Mouse (Mus musculus) embryonic facial prominence, embryonic 10.5 days (tissue): ENCODE measurements around the gene Cdc37. TPM values are rescaled to one million over a fixed set of nuclear protein-coding genes. Genes with fewer than 3 reads are reported as not detected.

Experiments used
- DNase-seq: peaks from one replicate; pipeline ENCODE4 v3.0.0-alpha.2; 2017; ENCODE audit warnings: low spot score
- H3K27ac ChIP-seq: fragments of 300-500 bp; sonication (generic); replicated peaks from 2 replicates; pipeline ENCODE4 v1.5.1; 2016; ENCODE audit warnings: mild to moderate bottlenecking
- H3K27me3 ChIP-seq: fragments of 300-500 bp; sonication (generic); replicated peaks from 2 replicates; pipeline ENCODE4 v1.6.1; 2016; ENCODE audit warnings: low read depth, mild to moderate bottlenecking; ENCODE audit not compliant: poor library complexity, severe bottlenecking
- H3K36me3 ChIP-seq: fragments of 300-500 bp; sonication (generic); replicated peaks from 2 replicates; pipeline ENCODE4 v1.6.1; 2016; ENCODE audit warnings: mild to moderate bottlenecking, moderate library complexity
- H3K4me1 ChIP-seq: fragments of 300-500 bp; sonication (generic); 2 replicates; pipeline ENCODE4 v1.6.1; 2016
- H3K4me3 ChIP-seq: fragments of 300-500 bp; sonication (generic); 2 replicates; pipeline ENCODE4 v1.5.1; 2016; ENCODE audit warnings: mild to moderate bottlenecking, moderate library complexity
- H3K9me3 ChIP-seq: fragments of 300-500 bp; sonication (generic); 2 replicates; pipeline ENCODE4 v1.6.1; 2016; ENCODE audit warnings: mild to moderate bottlenecking
- WGBS: fragments of 180-500 bp; shearing (Covaris S2); methylation state at CpG from one replicate; pipeline ENCODE4 v1.1.7; 2016; 5-methylcytosine and 5-hydroxymethylcytosine counted together
- polyA plus RNA-seq: library from polyadenylated mRNA; unstranded; fragments of >200 nt; fragmentation: Nextera tagmentation; extraction: Ambion mirVana; gene quantifications from 2 replicates; pipeline ENCODE4 v1.2.1, GENCODE M21; 2016

Cdc37 gene
- polyA plus RNA-seq, 1 experiment from 2014 or later: 418 TPM

GRCm38 (mm10) chr9:21165041-21165951, 15.5 kb upstream of the Cdc37 start, which contains the start of gene Pde4a:
Pde4a (plus strand) TSS chr9:21165714.
- peaks cover 70% of the 10 kb centered on the region for H3K4me1 ChIP-seq
- no peaks in the 10 kb centered on the region for H3K36me3 ChIP-seq
- peaks cover 74% of the 10 kb centered on the region for H3K27me3 ChIP-seq
- WGBS: under 1% methylated on average over 86 of the region's 86 CpGs
- DNase-seq: peak; percentile 64
- H3K27ac ChIP-seq: peak within 1 kb of the TSS; percentile 78
- H3K4me3 ChIP-seq: peak within 1 kb of the TSS; percentile 66
- no peaks in the 10 kb centered on the region for H3K9me3 ChIP-seq

- H3K4me3 ChIP-seq: peak overlapping the region; percentile 36
- WGBS: 2% methylated on average over 26 of the region's 26 CpGs
- H3K9me3 ChIP-seq: no peaks in the 10 kb centered on the region
- no peaks in the 10 kb centered on the region for H3K36me3 ChIP-seq
- peaks cover 66% of the 10 kb centered on the region for H3K4me1 ChIP-seq
- peaks cover 76% of the 10 kb centered on the region for H3K27me3 ChIP-seq
- no peak overlapping the region for H3K27ac ChIP-seq
- peak; percentile 45 for DNase-seq
These were observed 14.3 kb upstream of the Cdc37 start for GRCm38 (mm10) chr9:21164072-21164471.

- no peak overlapping the region for H3K27ac ChIP-seq
- no peak for DNase-seq
- H3K4me3 ChIP-seq: peak overlapping the region; percentile 36
- peaks cover 59% of the 10 kb centered on the region for H3K4me1 ChIP-seq
- H3K36me3 ChIP-seq: no peaks in the 10 kb centered on the region
- peaks cover 76% of the 10 kb centered on the region for H3K27me3 ChIP-seq
- WGBS: 38% methylated on average over 11 of the region's 11 CpGs
- no peaks in the 10 kb centered on the region for H3K9me3 ChIP-seq
These were observed 13.6 kb upstream of the Cdc37 start for GRCm38 (mm10) chr9:21163086-21164050.

DNA sequence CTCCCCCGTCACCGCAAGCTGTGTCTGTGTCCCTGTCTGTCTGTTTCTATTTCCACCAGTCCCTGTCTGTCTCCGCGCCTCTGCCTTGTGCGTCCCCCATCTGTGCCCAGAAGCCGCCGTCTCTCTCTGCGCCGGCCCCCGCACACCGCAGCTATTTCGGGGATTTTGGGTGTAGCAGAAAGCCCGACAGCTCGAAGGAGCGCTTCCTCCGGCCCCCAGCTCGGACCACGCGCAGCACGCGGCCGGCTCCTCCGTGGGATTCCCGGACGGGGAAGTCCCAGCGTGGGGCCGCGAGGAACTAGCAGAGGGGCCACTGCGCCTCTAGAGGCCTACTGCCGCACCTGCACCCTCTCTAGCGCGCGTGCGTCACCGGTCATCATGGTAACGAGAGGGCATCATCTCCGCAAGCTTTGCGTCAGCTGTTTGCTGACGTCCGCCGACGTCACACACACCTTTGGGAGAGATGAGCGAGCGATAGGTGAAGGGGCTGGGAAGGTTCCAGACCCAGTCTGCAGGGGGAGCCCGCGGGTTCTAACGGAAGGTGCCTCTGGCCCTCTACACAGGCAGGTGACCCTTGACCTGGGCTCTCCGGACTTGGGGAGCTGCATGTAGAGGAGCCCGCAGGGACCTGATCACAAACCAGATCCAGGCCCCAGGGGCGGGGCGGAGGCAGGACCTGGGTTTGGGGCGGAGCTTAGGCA, 11.6 kb upstream of the Cdc37 start:
- under 1% methylated on average over 52 of the region's 52 CpGs for WGBS
- peak overlapping the region; percentile 86 for H3K27ac ChIP-seq
- peaks cover 59% of the 10 kb centered on the region for H3K27me3 ChIP-seq
- H3K4me3 ChIP-seq: peak overlapping the region; percentile 74
- peaks cover 3% of the 10 kb centered on the region; the same call in 1 of the 2 replicates for H3K9me3 ChIP-seq
- H3K36me3 ChIP-seq: no peaks in the 10 kb centered on the region
- DNase-seq: peak; percentile 91
- H3K4me1 ChIP-seq: peaks cover 39% of the 10 kb centered on the region

DNA sequence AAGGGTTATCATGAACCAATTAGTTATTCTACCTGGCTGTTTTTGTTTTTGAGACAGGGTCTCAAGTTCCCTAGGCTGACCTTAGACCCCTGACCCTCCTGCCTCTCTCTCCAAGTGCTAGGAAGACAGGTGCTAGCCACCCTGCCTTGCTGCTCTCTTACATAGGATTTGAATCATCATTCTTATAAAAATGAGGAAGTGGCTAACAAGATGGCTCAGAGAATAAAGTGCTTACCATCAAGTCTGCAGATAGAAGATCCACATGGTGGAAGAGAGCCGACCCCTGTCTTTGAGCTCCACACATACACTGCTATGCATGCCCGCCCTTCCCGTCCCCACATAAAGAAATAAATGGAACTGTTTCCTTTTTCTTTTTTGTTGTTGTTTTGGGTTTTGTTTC, 5.0 kb upstream of the Cdc37 start:
- Histone ChIP-seq H3K4me1 (peaks cover 31% of the 10 kb centered on the region), H3K27me3 (no peaks in the 10 kb centered on the region), H3K36me3 (no peaks in the 10 kb centered on the region), H3K4me3 (no peak overlapping the region), H3K27ac (no peak overlapping the region), H3K9me3 (peaks cover 3% of the 10 kb centered on the region; the same call in 1 of the 2 replicates)
- DNase-seq: no peak
- 88% methylated on average over 3 of the region's 3 CpGs for WGBS

DNA sequence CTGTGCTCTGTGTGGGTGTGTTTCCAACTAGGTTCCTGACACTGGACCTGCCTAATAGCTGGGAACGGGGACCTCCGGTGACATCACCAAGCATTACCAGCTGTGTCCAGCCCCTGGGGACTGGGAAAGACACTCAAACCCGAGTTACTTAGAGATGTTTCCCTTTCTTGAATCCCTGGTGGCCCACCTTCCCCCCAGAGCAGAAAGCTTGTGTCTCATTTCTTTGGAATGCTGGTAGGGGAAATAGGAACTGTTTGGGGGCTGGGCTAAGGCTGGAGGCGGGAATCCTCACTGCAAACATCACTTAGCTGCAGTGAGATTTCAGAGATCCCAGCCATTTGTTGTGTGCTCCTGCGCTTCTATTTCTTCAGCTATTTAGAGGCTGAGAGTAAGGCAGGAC, 4.1 kb upstream of the Cdc37 start:
- no peaks in the 10 kb centered on the region for H3K36me3 ChIP-seq
- WGBS: 14% methylated on average over 5 of the region's 5 CpGs
- peaks cover 35% of the 10 kb centered on the region for H3K4me1 ChIP-seq
- peaks cover 3% of the 10 kb centered on the region; the same call in 1 of the 2 replicates for H3K9me3 ChIP-seq
- DNase-seq: peak; percentile 62
- no peaks in the 10 kb centered on the region for H3K27me3 ChIP-seq
- H3K4me3 ChIP-seq: peak overlapping the region; percentile 52
- H3K27ac ChIP-seq: peak overlapping the region; percentile 82

- peak overlapping the region; percentile 82 for H3K27ac ChIP-seq
- H3K4me3 ChIP-seq: peak overlapping the region; percentile 52
- WGBS: 9% methylated on average over 12 of the region's 12 CpGs
- peaks cover 3% of the 10 kb centered on the region; the same call in 1 of the 2 replicates for H3K9me3 ChIP-seq
- DNase-seq: peak; percentile 38
- peaks cover 40% of the 10 kb centered on the region for H3K4me1 ChIP-seq
- H3K36me3 ChIP-seq: peaks cover under 1% of the 10 kb centered on the region; the same call in 1 of the 2 replicates
- H3K27me3 ChIP-seq: no peaks in the 10 kb centered on the region
These were observed 3.5 kb upstream of the Cdc37 start for GRCm38 (mm10) chr9:21153331-21153730.

DNA sequence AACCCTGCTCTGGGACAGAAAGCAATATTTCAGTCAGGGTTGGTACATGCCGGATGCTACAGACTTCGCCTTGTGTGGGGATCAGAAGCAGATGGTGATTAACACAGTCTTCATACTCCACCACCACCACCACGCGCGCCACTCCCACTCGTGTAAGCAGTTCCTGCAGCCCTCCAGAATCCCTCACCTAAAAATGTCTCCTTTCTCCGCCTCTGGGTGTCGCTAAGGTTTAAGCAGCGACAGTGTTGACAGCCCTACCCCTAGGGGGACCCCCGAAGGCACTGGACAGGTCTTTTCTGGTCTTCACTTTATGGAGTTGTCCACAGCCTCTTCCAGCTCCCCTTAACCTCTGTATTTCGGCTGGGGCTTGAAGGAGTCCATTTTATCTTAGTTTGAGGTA, 2.9 kb upstream of the Cdc37 start:
- WGBS: 4% methylated on average over 11 of the region's 11 CpGs
- Histone ChIP-seq H3K4me3 (peak overlapping the region; percentile 52), H3K27ac (peak overlapping the region; percentile 82; the same call in 1 of the 2 replicates), H3K36me3 (peaks cover 7% of the 10 kb centered on the region), H3K9me3 (peaks cover 3% of the 10 kb centered on the region; the same call in 1 of the 2 replicates), H3K4me1 (peaks cover 46% of the 10 kb centered on the region), H3K27me3 (no peaks in the 10 kb centered on the region)
- peak; percentile 78 for DNase-seq

GRCm38 (mm10) chr9:21149077-21149653, 617 bp downstream of the Cdc37 start:
- peak overlapping the region; percentile 91 for H3K4me3 ChIP-seq
- 13% methylated on average over 8 of the region's 8 CpGs for WGBS
- no peaks in the 10 kb centered on the region for H3K9me3 ChIP-seq
- peak overlapping the region; percentile 93 for H3K27ac ChIP-seq
- H3K27me3 ChIP-seq: no peaks in the 10 kb centered on the region
- H3K4me1 ChIP-seq: peaks cover 55% of the 10 kb centered on the region
- no peak for DNase-seq
- peaks cover 42% of the 10 kb centered on the region for H3K36me3 ChIP-seq

DNA sequence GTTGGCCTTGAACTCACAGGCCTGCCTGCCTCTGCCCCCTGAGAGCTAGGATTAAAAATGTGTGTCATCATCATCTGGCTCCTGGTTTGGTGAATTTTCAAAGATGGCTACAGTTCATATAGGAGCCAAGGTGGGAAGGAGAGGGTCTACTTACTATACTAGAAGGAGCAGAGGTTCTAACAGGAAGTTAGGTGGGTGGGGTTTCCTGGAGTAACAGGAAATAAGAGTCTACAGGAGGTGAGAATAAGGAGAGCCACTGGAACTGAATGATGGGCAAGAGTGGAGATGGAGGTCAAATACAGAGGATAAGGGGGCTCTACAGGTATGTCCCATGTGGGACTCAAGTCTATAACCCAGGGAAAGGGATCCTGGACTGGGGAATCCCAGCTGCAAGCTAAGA, 1.4 kb downstream of the Cdc37 start:
- Histone ChIP-seq H3K27ac (0 out of 2 replicates have a peak overlapping the region, but pooled peaks have one; percentile 93), H3K27me3 (no peaks in the 10 kb centered on the region), H3K4me1 (peaks cover 48% of the 10 kb centered on the region), H3K9me3 (no peaks in the 10 kb centered on the region), H3K4me3 (peak overlapping the region; percentile 91), H3K36me3 (peaks cover 50% of the 10 kb centered on the region)
- DNase-seq: no peak

- H3K27me3 ChIP-seq: no peaks in the 10 kb centered on the region
- WGBS: 48% methylated on average over 10 of the region's 10 CpGs
- H3K36me3 ChIP-seq: peaks cover 67% of the 10 kb centered on the region
- peak; percentile 71 for DNase-seq
- H3K27ac ChIP-seq: peak overlapping the region; percentile 76
- H3K4me3 ChIP-seq: peak overlapping the region; percentile 91
- peaks cover 36% of the 10 kb centered on the region for H3K4me1 ChIP-seq
- H3K9me3 ChIP-seq: no peaks in the 10 kb centered on the region
These were observed 3.1 kb downstream of the Cdc37 start for GRCm38 (mm10) chr9:21146722-21147121.
